Mouse (Mus musculus) lung, embryonic 14.5 days (tissue): ENCODE data around the gene Wscd2. TPM values are rescaled to one million over a fixed set of nuclear protein-coding genes. Genes with fewer than 3 reads are reported as not detected.

ENCODE experiments used
- ATAC-seq: fragments of 200-750 bp; cut with Nextera tagmentation; 2 replicates; pipeline ENCODE4 v1.8.0; 2017; ENCODE audit warnings: mild to moderate bottlenecking, moderate TSS enrichment, moderate library complexity; ENCODE audit not compliant: insufficient read depth
- DNase-seq: peaks from one replicate; pipeline ENCODE4 v3.0.0-alpha.2; 2015
- H3K27ac ChIP-seq: fragments of 300-500 bp; sonication (generic); 2 replicates; pipeline ENCODE4 v1.5.1; 2014; ENCODE audit warnings: low read depth, mild to moderate bottlenecking, moderate library complexity
- H3K27me3 ChIP-seq: fragments of 300-500 bp; sonication (generic); 2 replicates; pipeline ENCODE4 v1.6.1; 2014; ENCODE audit warnings: low read length, control low read depth; ENCODE audit not compliant: insufficient read depth
- H3K36me3 ChIP-seq: fragments of 300-500 bp; sonication (generic); 2 replicates; pipeline ENCODE4 v1.6.1; 2014; ENCODE audit warnings: control low read depth; ENCODE audit not compliant: insufficient read depth
- H3K4me1 ChIP-seq: fragments of 300-500 bp; sonication (generic); 2 replicates; pipeline ENCODE4 v1.6.1; 2014; ENCODE audit warnings: antibody characterized with exemption, control low read depth; ENCODE audit not compliant: insufficient read depth
- H3K4me2 ChIP-seq: fragments of 300-500 bp; sonication (generic); 2 replicates; pipeline ENCODE4 v1.6.1; 2014; ENCODE audit warnings: mild to moderate bottlenecking
- H3K4me3 ChIP-seq: fragments of 300-500 bp; sonication (generic); 2 replicates; pipeline ENCODE4 v1.5.1; 2014; ENCODE audit warnings: low read depth, low read length
- H3K9ac ChIP-seq: fragments of 300-500 bp; sonication (generic); 2 replicates; pipeline ENCODE4 v1.6.1; 2014
- H3K9me3 ChIP-seq: fragments of 300-500 bp; sonication (generic); 2 replicates; pipeline ENCODE4 v1.6.1; 2016; ENCODE audit warnings: low read depth, low read length, control low read depth
- CTCF ChIP-seq: IDR thresholded peaks from 2 replicates; pipeline ENCODE4 v1.5.1; 2016; ENCODE audit warnings: antibody characterized with exemption, low read depth
- WGBS: fragments of 180-500 bp; shearing (Covaris S2); extraction: QIAGEN DNeasy Blood & Tissue Kit; methylation state at CpG from one replicate; pipeline ENCODE4 v1.1.7; 2014; 5-methylcytosine and 5-hydroxymethylcytosine counted together
- polyA plus RNA-seq: library from polyadenylated mRNA; unstranded; fragments of >200 nt; fragmentation: Nextera tagmentation; extraction: Ambion mirVana; gene quantifications from 2 replicates; pipeline ENCODE4 v1.2.1, GENCODE M21; 2014

Gene Wscd2
- polyA plus RNA-seq, 1 experiment from 2014 or later, result 6.4 TPM

- TF ChIP-seq CTCF, result no peak
Measured at GRCm38 (mm10) chr5:113467072-113467471, 23.1 kb upstream of the Wscd2 start.

GRCm38 (mm10) chr5:113467765-113468164 lies 22.4 kb upstream of the Wscd2 start:
- peak overlapping the region; percentile 45 for H3K4me2 ChIP-seq
- WGBS, result under 1% methylated on average over 8 of the region's 8 CpGs

More at GRCm38 (mm10) chr5:113467072-113467471, 23.1 kb upstream of the Wscd2 start:
- Histone ChIP-seq H3K9ac (no peak overlapping the region), H3K4me2 (no peak overlapping the region), H3K9me3 (no peaks in the 10 kb centered on the region), H3K4me1 (0 out of 2 replicates have a peak, but pooled peaks cover 3% of the 10 kb centered on the region), H3K27ac (no peak overlapping the region), H3K4me3 (no peak overlapping the region), H3K36me3 (no peaks in the 10 kb centered on the region), H3K27me3 (peaks cover 13% of the 10 kb centered on the region; the same call in 1 of the 2 replicates)
- ATAC-seq, result no peak
- WGBS, result 30% methylated on average over 4 of the region's 4 CpGs
- DNase-seq, result no peak

DNA sequence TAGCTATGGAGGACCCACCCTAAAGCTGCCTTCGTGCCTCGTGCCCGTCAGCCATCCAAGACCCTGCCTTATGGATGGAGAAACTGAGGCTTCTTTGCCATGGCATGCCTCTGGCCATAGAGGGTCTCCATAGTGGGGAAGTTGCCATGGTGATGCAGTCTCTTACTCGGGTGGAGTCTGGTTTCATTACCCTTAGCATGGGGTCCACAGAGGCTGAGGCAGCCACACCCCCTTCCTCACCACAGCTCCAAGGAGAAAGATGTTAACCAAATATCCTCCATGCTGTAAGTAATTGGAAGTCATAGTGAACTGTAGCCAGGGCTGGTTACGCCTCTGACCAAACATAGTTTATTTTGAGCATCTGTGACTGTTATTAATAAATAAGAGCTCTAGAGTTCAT lies 21.5 kb upstream of the Wscd2 start:
- 67% methylated on average over 5 of the region's 5 CpGs for WGBS
- no peak for DNase-seq
- H3K27me3 ChIP-seq, result no peaks in the 10 kb centered on the region; the same call in 1 of the 2 replicates
- H3K27ac ChIP-seq, result no peak overlapping the region
- H3K9ac ChIP-seq, result no peak overlapping the region
- TF ChIP-seq CTCF, result no peak
- no peak overlapping the region for H3K4me3 ChIP-seq
- no peaks in the 10 kb centered on the region for H3K9me3 ChIP-seq
- H3K36me3 ChIP-seq, result no peaks in the 10 kb centered on the region
- H3K4me1 ChIP-seq, result 0 out of 2 replicates have a peak, but pooled peaks cover 3% of the 10 kb centered on the region
- ATAC-seq, result no peak
- H3K4me2 ChIP-seq, result no peak overlapping the region

More at GRCm38 (mm10) chr5:113467765-113468164, 22.4 kb upstream of the Wscd2 start:
- no peaks in the 10 kb centered on the region for H3K36me3 ChIP-seq
- ATAC-seq (no peak), DNase-seq (peak; percentile 27)
- H3K27ac ChIP-seq, result no peak overlapping the region
- 0 out of 2 replicates have a peak, but pooled peaks cover 3% of the 10 kb centered on the region for H3K4me1 ChIP-seq
- no peak overlapping the region for H3K9ac ChIP-seq
- TF ChIP-seq CTCF, result no peak
- peaks cover 6% of the 10 kb centered on the region; the same call in 1 of the 2 replicates for H3K27me3 ChIP-seq
- no peak overlapping the region for H3K4me3 ChIP-seq
- no peaks in the 10 kb centered on the region for H3K9me3 ChIP-seq

GRCm38 (mm10) chr5:113469231-113469630 lies 20.9 kb upstream of the Wscd2 start:
- Histone ChIP-seq H3K4me1 (no peaks in the 10 kb centered on the region), H3K9me3 (no peaks in the 10 kb centered on the region), H3K27me3 (no peaks in the 10 kb centered on the region), H3K9ac (no peak overlapping the region), H3K36me3 (no peaks in the 10 kb centered on the region), H3K4me3 (no peak overlapping the region), H3K27ac (no peak overlapping the region), H3K4me2 (no peak overlapping the region)
- 80% methylated on average over 5 of the region's 5 CpGs for WGBS
- no peak for ATAC-seq
- no peak for DNase-seq
- TF ChIP-seq CTCF, result no peak

DNA sequence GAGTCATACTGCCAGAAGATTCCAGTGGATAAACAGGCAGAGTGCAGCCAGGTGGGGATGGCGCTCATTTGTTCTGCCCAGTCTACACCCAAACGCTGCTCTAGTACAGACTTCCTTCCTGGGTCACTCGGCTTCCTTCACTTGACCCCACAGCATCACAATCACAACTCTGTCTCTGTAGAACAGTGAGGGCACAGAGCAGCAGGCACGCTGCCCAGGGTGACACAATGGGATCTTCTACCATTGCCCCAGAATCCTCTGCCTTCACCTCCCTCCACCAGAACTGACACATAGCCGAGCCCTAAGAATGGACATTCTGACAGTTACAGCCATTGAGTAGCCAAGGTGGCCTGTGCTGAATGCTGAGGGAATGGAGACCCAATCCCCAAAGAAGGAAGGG lies 20.3 kb upstream of the Wscd2 start:
- Histone ChIP-seq H3K4me1 (no peaks in the 10 kb centered on the region), H3K4me3 (no peak overlapping the region), H3K9me3 (no peaks in the 10 kb centered on the region), H3K9ac (no peak overlapping the region), H3K4me2 (no peak overlapping the region), H3K36me3 (no peaks in the 10 kb centered on the region), H3K27me3 (no peaks in the 10 kb centered on the region), H3K27ac (no peak overlapping the region)
- no peak for TF ChIP-seq CTCF
- ATAC-seq (no peak), DNase-seq (no peak)
- 80% methylated on average over 5 of the region's 5 CpGs for WGBS

- no peak overlapping the region for H3K27ac ChIP-seq
- no peaks in the 10 kb centered on the region for H3K9me3 ChIP-seq
- 43% methylated on average over 4 of the region's 4 CpGs for WGBS
- H3K36me3 ChIP-seq, result no peaks in the 10 kb centered on the region
- no peak overlapping the region for H3K4me3 ChIP-seq
- H3K9ac ChIP-seq, result no peak overlapping the region
- no peaks in the 10 kb centered on the region for H3K27me3 ChIP-seq
- no peak for ATAC-seq
- DNase-seq, result peak; percentile 80
- 0 out of 2 replicates have a peak, but pooled peaks cover 2% of the 10 kb centered on the region for H3K4me1 ChIP-seq
- peak; percentile 73 for TF ChIP-seq CTCF
- no peak overlapping the region for H3K4me2 ChIP-seq
Measured at GRCm38 (mm10) chr5:113471417-113471816, 18.7 kb upstream of the Wscd2 start.

GRCm38 (mm10) chr5:113472339-113472738 lies 17.8 kb upstream of the Wscd2 start:
- no peak overlapping the region for H3K4me3 ChIP-seq
- no peaks in the 10 kb centered on the region for H3K36me3 ChIP-seq
- no peak overlapping the region for H3K9ac ChIP-seq
- H3K4me2 ChIP-seq, result no peak overlapping the region
- ATAC-seq (no peak), DNase-seq (no peak)
- WGBS, result 59% methylated on average over 7 of the region's 7 CpGs
- H3K27ac ChIP-seq, result no peak overlapping the region
- no peak for TF ChIP-seq CTCF
- no peaks in the 10 kb centered on the region for H3K9me3 ChIP-seq
- H3K4me1 ChIP-seq, result 0 out of 2 replicates have a peak, but pooled peaks cover 4% of the 10 kb centered on the region
- H3K27me3 ChIP-seq, result no peaks in the 10 kb centered on the region

GRCm38 (mm10) chr5:113476816-113477215 lies 13.3 kb upstream of the Wscd2 start:
- no peak overlapping the region for H3K4me3 ChIP-seq
- TF ChIP-seq CTCF, result no peak
- WGBS, result 13% methylated on average over 6 of the region's 6 CpGs
- no peak overlapping the region for H3K9ac ChIP-seq
- no peak overlapping the region for H3K27ac ChIP-seq
- H3K36me3 ChIP-seq, result no peaks in the 10 kb centered on the region
- H3K27me3 ChIP-seq, result no peaks in the 10 kb centered on the region
- peak; percentile 32 for DNase-seq
- H3K4me2 ChIP-seq, result no peak overlapping the region
- no peak for ATAC-seq
- H3K4me1 ChIP-seq, result 0 out of 2 replicates have a peak, but pooled peaks cover 4% of the 10 kb centered on the region
- H3K9me3 ChIP-seq, result no peaks in the 10 kb centered on the region
